Mouse (Mus musculus): ENCODE measurements around the gene Zfhx2.

- no peak for TF ChIP-seq CTCF (IDR thresholded peaks at IDR 0.05; ENCODE audit: low read depth)
- no peak for TF ChIP-seq EP300 (optimal IDR thresholded peaks at IDR 0.05)
Observed at GRCm38 (mm10) chr14:55062626-55063025, 29.5 kb downstream of the Zfhx2 start.
